Mouse (Mus musculus): ENCODE measurements at regions not wholly inside any gene's neighbourhood (a gene's known extent, or its start where the extent isn't known, plus 50 kb on each side); places are given as distances from the start of the nearest gene placed in this dataset.

- TF ChIP-seq POLR2AphosphoS5 (IDR thresholded peaks at IDR 0.05; ENCODE audit: insufficient replicate concordance, low read depth, low read length) = no peak
- TF ChIP-seq CTCF (IDR thresholded peaks at IDR 0.05; ENCODE audit: low read depth, low read length) = no peak
- TF ChIP-seq TAL1 (conservative IDR thresholded peaks at IDR 0.05; ENCODE audit: low read depth, low read length) = no peak
- TF ChIP-seq GATA1 (IDR thresholded peaks at IDR 0.05; ENCODE audit: borderline replicate concordance, low read length) = no peak
- TF ChIP-seq GATA2 (IDR thresholded peaks at IDR 0.05; ENCODE audit: borderline replicate concordance, low read depth, low read length) = no peak
Observed at GRCm38 (mm10) chr16:9310744-9311143, 480.8 kb downstream of the 1810013L24Rik start.
